Mouse (Mus musculus) forebrain, embryonic 14.5 days (tissue): ENCODE measurements around the gene Hspb11. TPM values are rescaled to one million over a fixed set of nuclear protein-coding genes. Genes with fewer than 3 reads are reported as not detected.

Experiments
- ATAC-seq: fragments of 200-750 bp; cut with Nextera tagmentation; 2 replicates; pipeline ENCODE4 v1.8.0; 2017; ENCODE audit warnings: mild to moderate bottlenecking, moderate library complexity
- DNase-seq: peaks from one replicate; pipeline ENCODE4 v3.0.0-alpha.2; 2015; ENCODE audit warnings: low spot score
- H3K27ac ChIP-seq: fragments of 300-500 bp; sonication (generic); 2 replicates; pipeline ENCODE4 v1.5.1; 2014; ENCODE audit warnings: low read depth, mild to moderate bottlenecking, control low read depth, low read length, moderate library complexity
- H3K27me3 ChIP-seq: fragments of 300-500 bp; sonication (generic); replicated peaks from 2 replicates; pipeline ENCODE4 v1.6.1; 2014; ENCODE audit warnings: low read length, control low read depth, mixed read lengths; ENCODE audit not compliant: control insufficient read depth, insufficient read depth
- H3K36me3 ChIP-seq: fragments of 300-500 bp; sonication (generic); 2 replicates; pipeline ENCODE4 v1.6.1; 2014; ENCODE audit warnings: low read length, control low read depth; ENCODE audit not compliant: control insufficient read depth, insufficient read depth
- H3K4me1 ChIP-seq: fragments of 300-500 bp; sonication (generic); 2 replicates; pipeline ENCODE4 v1.6.1; 2014; ENCODE audit warnings: antibody characterized with exemption, low read length, control low read depth; ENCODE audit not compliant: control insufficient read depth, insufficient read depth
- H3K4me2 ChIP-seq: fragments of 300-500 bp; sonication (generic); 2 replicates; pipeline ENCODE4 v1.6.1; 2014; ENCODE audit warnings: mild to moderate bottlenecking, control low read depth, low read length
- H3K4me3 ChIP-seq: fragments of 300-500 bp; sonication (generic); 2 replicates; pipeline ENCODE4 v1.5.1; 2014; ENCODE audit warnings: low read depth, low read length, control low read depth
- H3K9ac ChIP-seq: fragments of 300-500 bp; sonication (generic); 2 replicates; pipeline ENCODE4 v1.6.1; 2014; ENCODE audit warnings: mild to moderate bottlenecking, low read length, control low read depth, moderate library complexity
- H3K9me3 ChIP-seq: fragments of 300-500 bp; sonication (generic); replicated peaks from 2 replicates; pipeline ENCODE4 v1.6.1; 2016; ENCODE audit warnings: low read length, control low read depth, mixed read lengths; ENCODE audit not compliant: control insufficient read depth
- WGBS: fragments of 180-500 bp; shearing (Covaris S2); extraction: QIAGEN DNeasy Blood & Tissue Kit; methylation state at CpG from one replicate; pipeline ENCODE4 v1.1.7; 2014; 5-methylcytosine and 5-hydroxymethylcytosine counted together
- polyA plus RNA-seq: library from polyadenylated mRNA; unstranded; fragments of >200 nt; fragmentation: Nextera tagmentation; extraction: Ambion mirVana; gene quantifications from 2 replicates; pipeline ENCODE4 v1.2.1, GENCODE M21; 2014

Hspb11 gene
- polyA plus RNA-seq, 1 experiment from 2014 or later, result 40.8 TPM

DNA sequence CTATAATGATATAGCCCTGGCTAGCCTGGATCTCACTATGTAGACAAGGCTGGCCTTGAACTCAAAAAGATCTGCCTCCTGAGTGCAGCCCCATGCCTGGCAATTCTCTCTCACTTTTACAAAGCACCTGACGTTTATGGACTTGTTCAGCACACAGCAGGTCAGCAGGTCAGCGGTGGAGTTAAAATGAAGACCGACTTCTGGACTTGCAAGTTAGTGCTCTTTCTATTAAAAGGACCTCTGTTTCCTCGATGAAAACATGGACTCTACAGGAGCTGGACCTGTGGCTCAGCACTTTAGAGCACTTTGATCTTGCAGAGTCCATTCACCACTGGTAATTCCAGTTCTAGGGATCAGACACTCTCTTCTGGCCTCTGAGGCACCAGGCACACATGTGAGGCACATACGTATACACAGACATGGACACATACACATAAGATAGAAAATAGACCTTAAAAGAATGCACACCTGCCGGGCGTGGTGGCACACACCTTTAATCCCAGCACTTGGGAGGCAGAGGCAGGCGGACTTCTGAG, 44.7 kb downstream of the Hspb11 start:
- H3K9me3 ChIP-seq, result no peaks in the 10 kb centered on the region
- no peak overlapping the region for H3K9ac ChIP-seq
- H3K27me3 ChIP-seq, result no peaks in the 10 kb centered on the region
- H3K4me1 ChIP-seq, result no peaks in the 10 kb centered on the region
- H3K4me3 ChIP-seq, result no peak overlapping the region
- no peak for DNase-seq
- no peak overlapping the region for H3K27ac ChIP-seq
- 83% methylated on average over 8 of the region's 8 CpGs for WGBS
- ATAC-seq, result no peak
- no peak overlapping the region for H3K4me2 ChIP-seq
- no peaks in the 10 kb centered on the region for H3K36me3 ChIP-seq

DNA sequence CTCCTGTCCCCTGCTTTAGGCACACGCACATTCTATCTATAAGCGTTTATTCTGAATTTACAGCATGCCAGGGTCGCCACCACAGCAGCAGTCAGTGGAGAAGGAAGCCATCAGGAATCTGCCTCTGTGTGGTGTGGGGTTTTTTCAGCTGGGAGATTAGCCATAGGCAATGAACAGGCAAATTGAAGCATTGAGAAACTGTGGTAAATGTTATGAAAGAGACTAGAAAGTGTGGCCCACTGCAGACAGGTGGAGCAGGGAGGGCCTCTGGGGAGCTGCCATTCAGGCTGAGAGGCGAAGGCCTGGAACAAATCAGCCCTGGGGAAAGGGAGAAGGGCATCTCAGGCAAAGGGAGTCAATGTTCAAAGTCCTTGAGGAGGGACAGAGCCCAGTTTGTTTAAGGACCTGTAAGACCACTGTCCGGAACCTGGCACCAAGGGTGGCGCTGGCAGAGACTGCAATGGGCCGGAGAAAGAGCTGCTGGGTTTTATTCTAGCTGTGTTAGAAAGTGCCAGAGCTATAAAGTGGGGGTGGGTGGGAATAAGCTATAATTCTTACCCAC, 46.5 kb downstream of the Hspb11 start:
- H3K27me3 ChIP-seq, result no peaks in the 10 kb centered on the region
- 88% methylated on average over 7 of the region's 7 CpGs for WGBS

DNA sequence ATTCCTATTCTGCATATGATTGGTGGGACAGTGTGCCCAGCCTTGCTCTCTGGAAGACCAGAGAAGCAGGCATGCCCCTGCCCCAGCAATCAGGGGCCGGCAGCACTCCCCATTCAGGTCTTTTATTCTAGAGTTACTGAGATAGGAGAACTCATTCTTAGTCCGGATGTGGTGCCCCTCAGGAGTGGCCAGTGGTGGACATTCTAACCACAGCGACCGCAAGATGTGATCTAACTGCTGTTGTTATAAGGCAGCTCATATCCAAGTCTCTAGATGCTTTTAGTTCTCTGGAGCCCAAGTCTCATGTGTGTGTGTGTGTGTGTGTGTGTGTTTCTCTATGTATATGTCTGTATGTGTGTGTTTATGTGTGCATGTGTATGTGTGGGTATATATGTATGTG, 47.0 kb downstream of the Hspb11 start:
- no peak overlapping the region for H3K4me2 ChIP-seq
- no peak overlapping the region for H3K9ac ChIP-seq
- no peaks in the 10 kb centered on the region for H3K36me3 ChIP-seq
- H3K27me3 ChIP-seq, result no peaks in the 10 kb centered on the region
- H3K4me1 ChIP-seq, result no peaks in the 10 kb centered on the region
- H3K9me3 ChIP-seq, result no peaks in the 10 kb centered on the region
- no peak overlapping the region for H3K27ac ChIP-seq
- H3K4me3 ChIP-seq, result no peak overlapping the region
- ATAC-seq (no peak), DNase-seq (no peak)
- 77% methylated on average over 4 of the region's 4 CpGs for WGBS

More for the DNA sequence above, 46.5 kb downstream of the Hspb11 start:
- Histone ChIP-seq H3K4me1 (no peaks in the 10 kb centered on the region), H3K27ac (no peak overlapping the region), H3K9ac (no peak overlapping the region), H3K4me3 (no peak overlapping the region), H3K36me3 (no peaks in the 10 kb centered on the region), H3K4me2 (no peak overlapping the region), H3K9me3 (no peaks in the 10 kb centered on the region)
- no peak for DNase-seq
- ATAC-seq, result no peak

DNA sequence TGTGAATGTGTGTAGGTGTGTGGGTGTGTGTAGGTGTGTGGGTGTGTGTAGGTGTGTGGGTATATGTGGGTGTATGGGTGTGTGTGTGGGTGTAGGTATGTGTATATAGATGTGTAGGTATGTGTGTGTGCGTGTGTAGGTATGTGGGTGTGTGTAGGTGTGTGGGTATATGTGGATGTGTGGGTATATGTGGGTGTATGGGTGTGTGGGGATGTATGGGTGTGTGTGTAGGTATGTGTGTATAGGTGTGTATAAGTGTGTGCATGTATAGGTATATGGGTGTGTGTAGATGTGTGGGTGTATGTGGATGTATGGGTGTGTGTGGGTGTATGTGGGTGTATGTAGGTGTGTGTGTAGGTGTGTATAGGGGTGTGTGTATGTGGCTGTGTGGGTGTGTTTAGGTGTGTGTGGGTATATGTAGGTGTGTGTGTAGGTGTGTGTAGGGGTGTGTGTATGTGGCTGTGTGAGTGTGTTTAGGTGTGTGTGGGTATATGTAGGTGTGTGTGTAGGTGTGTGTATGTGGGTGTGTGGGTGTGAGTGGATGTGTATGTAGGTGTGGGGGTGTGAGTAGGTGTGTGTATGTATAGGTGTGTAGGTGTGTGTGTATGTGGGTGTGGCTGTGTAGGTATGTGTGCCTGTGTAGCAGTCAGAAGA, 47.6 kb downstream of the Hspb11 start:
- Histone ChIP-seq H3K9me3 (no peaks in the 10 kb centered on the region), H3K4me1 (no peaks in the 10 kb centered on the region), H3K27ac (no peak overlapping the region), H3K36me3 (no peaks in the 10 kb centered on the region), H3K9ac (no peak overlapping the region), H3K4me2 (no peak overlapping the region), H3K4me3 (no peak overlapping the region), H3K27me3 (no peaks in the 10 kb centered on the region)
- WGBS, result 100% methylated on average over 1 of the region's 1 CpGs
- no peak for ATAC-seq
- no peak for DNase-seq

DNA sequence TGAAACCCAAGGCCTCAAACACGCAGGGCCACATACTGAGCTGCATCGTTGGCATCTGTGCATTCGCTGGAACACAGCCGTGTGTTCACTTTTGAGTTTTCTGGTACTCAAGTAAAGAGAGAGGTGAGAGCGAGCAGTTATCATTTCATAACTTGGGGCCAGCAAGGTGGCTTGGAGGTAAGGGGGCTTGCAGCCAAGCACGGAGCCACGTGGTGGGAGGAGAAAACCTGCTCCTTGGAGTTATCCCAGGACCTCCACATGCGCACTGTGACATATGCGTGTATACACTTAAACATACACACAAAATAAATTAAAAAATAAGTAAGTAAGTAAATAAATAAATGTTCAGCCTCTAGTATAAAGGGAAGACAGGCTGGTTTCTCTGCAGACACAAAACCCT, 48.8 kb downstream of the Hspb11 start:
- Histone ChIP-seq H3K9ac (no peak overlapping the region), H3K27me3 (no peaks in the 10 kb centered on the region), H3K27ac (no peak overlapping the region), H3K36me3 (no peaks in the 10 kb centered on the region), H3K4me1 (no peaks in the 10 kb centered on the region), H3K4me2 (no peak overlapping the region), H3K4me3 (no peak overlapping the region), H3K9me3 (no peaks in the 10 kb centered on the region)
- DNase-seq, result no peak
- 90% methylated on average over 9 of the region's 9 CpGs for WGBS
- no peak for ATAC-seq

DNA sequence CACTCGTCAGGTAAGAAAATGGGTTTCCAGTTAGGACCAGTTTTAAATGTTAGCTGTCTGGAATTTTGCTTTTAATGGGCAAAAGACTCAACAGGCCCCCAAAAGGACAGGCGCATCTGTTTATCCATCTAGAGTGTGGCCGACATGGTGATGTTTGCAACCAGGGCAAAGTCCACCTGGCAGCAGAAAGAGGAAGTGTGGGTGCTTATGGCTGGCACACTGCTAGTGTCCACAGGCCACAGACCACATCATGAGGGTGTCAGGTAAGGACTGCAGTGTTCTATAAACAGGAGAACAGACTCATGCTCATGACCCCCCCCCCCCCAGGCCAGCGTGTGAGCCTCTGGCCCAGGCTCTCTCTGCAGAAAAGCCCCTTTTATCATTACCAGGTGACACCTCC, 49.4 kb downstream of the Hspb11 start:
- ATAC-seq, result no peak
- H3K27ac ChIP-seq, result no peak overlapping the region

DNA sequence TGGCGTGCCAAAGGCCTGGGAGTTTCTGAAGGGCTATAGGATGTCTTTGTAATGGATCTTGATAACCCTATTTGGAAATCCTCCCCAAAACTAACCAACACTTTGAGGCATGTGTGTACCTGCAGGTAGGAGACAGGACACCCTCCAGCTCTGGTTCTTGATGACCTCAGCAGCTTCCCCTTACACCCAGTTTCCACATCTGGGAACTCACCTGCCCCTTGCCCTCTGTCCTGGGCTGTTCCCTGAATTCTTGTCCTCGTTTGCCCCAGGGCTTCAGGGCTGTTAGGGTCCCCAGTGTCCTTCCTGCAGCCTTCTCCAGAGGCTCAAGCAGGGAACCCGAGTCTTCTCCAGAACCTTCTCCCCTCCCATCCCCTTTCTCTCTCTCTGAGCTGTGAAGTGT, 50.1 kb downstream of the Hspb11 start:
- no peak for DNase-seq
- no peak overlapping the region for H3K4me2 ChIP-seq
- no peak overlapping the region for H3K9ac ChIP-seq
- no peaks in the 10 kb centered on the region for H3K9me3 ChIP-seq
- no peak overlapping the region for H3K4me3 ChIP-seq
- no peak for ATAC-seq
- H3K4me1 ChIP-seq, result no peaks in the 10 kb centered on the region
- no peaks in the 10 kb centered on the region for H3K36me3 ChIP-seq
- H3K27ac ChIP-seq, result no peak overlapping the region
- H3K27me3 ChIP-seq, result no peaks in the 10 kb centered on the region
- 59% methylated on average over 3 of the region's 3 CpGs for WGBS

More for the DNA sequence above, 49.4 kb downstream of the Hspb11 start:
- no peaks in the 10 kb centered on the region for H3K27me3 ChIP-seq
- H3K9ac ChIP-seq, result no peak overlapping the region
- no peaks in the 10 kb centered on the region for H3K9me3 ChIP-seq
- no peak overlapping the region for H3K4me2 ChIP-seq
- H3K36me3 ChIP-seq, result no peaks in the 10 kb centered on the region
- H3K4me1 ChIP-seq, result no peaks in the 10 kb centered on the region
- DNase-seq, result no peak
- WGBS, result 86% methylated on average over 4 of the region's 4 CpGs
- no peak overlapping the region for H3K4me3 ChIP-seq

DNA sequence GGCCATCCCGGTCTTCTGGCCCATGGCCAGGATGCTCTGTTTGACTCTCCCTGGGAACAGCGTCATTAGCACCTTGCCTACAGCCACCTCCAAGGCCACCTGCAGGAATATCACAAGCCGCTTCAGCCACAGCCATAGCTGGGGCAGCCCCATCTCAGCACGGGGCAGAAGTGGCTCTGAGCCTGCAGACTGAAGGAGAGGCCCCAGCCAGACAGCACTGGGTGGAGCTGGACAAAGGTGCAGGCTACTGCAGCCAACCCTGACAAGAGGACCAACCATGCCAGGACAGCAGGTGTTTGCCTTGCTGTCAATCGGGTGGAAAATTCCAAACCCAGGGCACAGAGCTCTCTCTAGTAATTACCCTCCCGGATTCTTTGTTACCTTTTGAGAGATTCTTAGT, 53.6 kb downstream of the Hspb11 start, which contains the start of gene Dio1:
Gene Dio1, minus strand, starts transcription at position 204 of the 400 bp plus-strand sequence.
- no peak within 1 kb of the TSS for H3K9ac ChIP-seq
- H3K9me3 ChIP-seq, result no peaks in the 10 kb centered on the region
- no peaks in the 10 kb centered on the region for H3K4me1 ChIP-seq
- no peaks in the 10 kb centered on the region for H3K36me3 ChIP-seq
- ATAC-seq (no peak), DNase-seq (no peak)
- H3K27ac ChIP-seq, result no peak within 1 kb of the TSS
- H3K27me3 ChIP-seq, result no peaks in the 10 kb centered on the region
- 58% methylated on average over 6 of the region's 6 CpGs for WGBS
- H3K4me2 ChIP-seq, result no peak within 1 kb of the TSS
- H3K4me3 ChIP-seq, result no peak within 1 kb of the TSS
